Mouse (Mus musculus) E14TG2a.4 (cell line): ENCODE data around the gene Rps6ka5.

Experiments used
- CTCF ChIP-seq: conservative IDR thresholded peaks from 2 replicates; pipeline ENCODE4 v1.5.1; 2014; ENCODE audit warnings: low read length
- NANOG ChIP-seq: IDR thresholded peaks from 2 replicates; pipeline ENCODE4 v1.6.1; 2014; ENCODE audit warnings: borderline replicate concordance, low read length, mixed read lengths
- POU5F1 ChIP-seq: IDR thresholded peaks from 2 replicates; pipeline ENCODE4 v1.6.1; 2014; ENCODE audit warnings: low read length, borderline replicate concordance

- TF ChIP-seq CTCF (no peak), POU5F1 (no peak), NANOG (no peak)
Observed at GRCm38 (mm10) chr12:100670647-100671199, 56.1 kb downstream of the Rps6ka5 start.
